Mouse (Mus musculus): ENCODE data around the gene Kif3b.

Gene Kif3b

GRCm38 (mm10) chr2:153297771-153298170, 6.6 kb downstream of the Kif3b start:
- DNase-seq (ENCODE audit: low spot score): no peak

- DNase-seq (ENCODE audit: low spot score): no peak
Observed at GRCm38 (mm10) chr2:153298460-153298859, 7.2 kb downstream of the Kif3b start.

DNA sequence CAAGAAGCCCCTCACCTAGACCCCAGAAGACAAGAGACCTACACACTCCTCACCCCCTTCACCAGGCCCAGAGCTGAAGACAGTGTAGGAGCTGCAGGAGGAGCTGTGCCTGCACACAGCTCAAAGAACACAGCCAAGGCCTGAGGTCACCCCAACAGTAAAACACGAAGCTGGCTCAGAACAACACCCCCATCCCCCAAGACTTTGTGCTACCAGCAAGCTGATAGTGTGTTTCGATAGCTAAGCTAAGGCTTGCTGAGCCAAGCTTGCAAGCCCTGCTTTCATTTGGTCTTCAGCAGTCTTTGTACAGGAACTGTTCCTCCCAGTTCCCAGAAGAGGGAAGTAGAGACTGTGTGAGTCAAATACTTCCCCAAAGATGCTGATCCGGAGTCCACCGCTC, 7.7 kb downstream of the Kif3b start:
- no peak for DNase-seq (ENCODE audit: low spot score)

DNA sequence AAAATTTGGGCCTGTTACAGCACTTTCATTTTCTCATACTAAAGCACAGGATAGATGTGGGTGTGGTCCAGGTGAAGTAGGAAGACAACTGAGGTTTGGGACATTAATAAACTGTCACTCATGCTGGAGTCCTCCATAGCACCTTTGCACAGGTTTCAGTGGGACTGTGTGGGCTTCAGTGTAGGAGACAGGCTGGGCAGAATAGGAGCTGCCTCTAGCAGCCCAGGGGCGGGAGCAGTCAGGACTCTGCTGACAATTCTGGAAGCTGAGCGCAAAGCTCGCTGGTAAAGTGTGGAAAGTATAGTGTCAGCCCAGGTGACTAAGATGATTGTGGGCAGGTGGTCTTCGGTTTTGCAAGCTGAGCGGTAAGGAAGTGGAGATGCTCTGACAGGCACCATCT, 9.9 kb downstream of the Kif3b start:
- no peak for DNase-seq (ENCODE audit: low spot score)

DNA sequence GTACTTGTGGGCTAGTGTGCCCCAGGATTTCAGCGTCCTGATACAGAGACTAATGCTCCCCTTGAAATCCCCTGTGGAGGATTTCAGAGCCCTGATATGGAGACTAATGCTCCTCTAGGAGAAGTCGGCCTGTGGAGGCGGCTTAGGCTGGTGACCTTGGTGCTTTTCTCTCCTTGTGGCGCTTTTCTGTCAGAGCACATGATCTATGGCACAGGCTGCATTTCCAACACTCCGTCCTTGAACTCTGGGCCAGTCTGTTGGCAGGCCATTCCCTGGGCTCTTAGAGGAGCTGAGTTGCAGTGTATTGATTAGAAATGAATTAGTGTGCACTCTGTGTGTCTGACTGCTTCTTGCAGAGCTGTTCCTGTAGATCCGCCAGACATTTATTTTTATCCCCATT, 14.0 kb downstream of the Kif3b start:
- no peak for DNase-seq (ENCODE audit: low spot score)

DNA sequence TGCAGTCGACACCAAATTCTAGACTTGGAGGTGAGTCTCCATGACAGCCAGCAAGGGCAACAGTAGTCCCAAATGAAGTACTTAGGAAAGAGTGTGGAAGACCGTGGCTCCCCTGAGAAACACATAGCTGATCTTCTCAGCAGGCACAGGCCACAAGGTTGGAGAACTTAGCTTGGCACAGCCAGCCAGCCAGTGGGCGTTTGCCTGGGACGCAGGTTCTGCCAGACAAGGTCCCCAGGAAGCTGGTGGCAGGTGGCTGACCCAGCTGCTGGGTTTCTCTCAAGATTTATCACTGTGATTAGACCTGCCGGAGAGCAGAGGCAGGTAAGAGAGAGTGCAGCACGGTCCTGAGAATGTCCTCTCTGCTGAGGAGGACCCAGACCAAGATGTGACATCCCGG, 17.4 kb downstream of the Kif3b start:
- DNase-seq (ENCODE audit: low spot score): no peak

- DNase-seq (ENCODE audit: low spot score): no peak
Observed at GRCm38 (mm10) chr2:153309106-153309505, 17.9 kb downstream of the Kif3b start.

DNA sequence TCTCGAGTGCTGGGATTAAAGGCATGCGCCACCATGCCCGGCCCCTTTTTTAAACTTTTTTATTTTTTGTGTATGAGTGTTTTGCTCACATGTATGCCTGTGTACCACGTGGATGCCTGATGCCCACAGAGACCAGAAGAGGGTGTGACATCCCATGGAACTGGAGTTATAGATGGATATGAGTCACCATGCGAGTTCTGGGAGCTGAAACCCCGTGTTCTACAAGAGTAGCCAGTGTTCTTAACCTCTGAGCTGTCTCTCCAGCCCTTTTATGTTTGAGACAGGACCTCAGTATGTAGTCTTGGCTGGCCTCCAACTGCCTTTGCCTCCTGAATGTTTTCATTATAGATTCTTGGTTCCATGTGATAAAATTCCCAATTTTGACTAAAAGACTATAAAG, 19.0 kb downstream of the Kif3b start:
- DNase-seq (ENCODE audit: low spot score): no peak

GRCm38 (mm10) chr2:153312884-153313283, 21.7 kb downstream of the Kif3b start:
- DNase-seq (ENCODE audit: low spot score): no peak

- DNase-seq (ENCODE audit: low spot score): no peak
Observed at GRCm38 (mm10) chr2:153318408-153318807, 27.2 kb downstream of the Kif3b start.

DNA sequence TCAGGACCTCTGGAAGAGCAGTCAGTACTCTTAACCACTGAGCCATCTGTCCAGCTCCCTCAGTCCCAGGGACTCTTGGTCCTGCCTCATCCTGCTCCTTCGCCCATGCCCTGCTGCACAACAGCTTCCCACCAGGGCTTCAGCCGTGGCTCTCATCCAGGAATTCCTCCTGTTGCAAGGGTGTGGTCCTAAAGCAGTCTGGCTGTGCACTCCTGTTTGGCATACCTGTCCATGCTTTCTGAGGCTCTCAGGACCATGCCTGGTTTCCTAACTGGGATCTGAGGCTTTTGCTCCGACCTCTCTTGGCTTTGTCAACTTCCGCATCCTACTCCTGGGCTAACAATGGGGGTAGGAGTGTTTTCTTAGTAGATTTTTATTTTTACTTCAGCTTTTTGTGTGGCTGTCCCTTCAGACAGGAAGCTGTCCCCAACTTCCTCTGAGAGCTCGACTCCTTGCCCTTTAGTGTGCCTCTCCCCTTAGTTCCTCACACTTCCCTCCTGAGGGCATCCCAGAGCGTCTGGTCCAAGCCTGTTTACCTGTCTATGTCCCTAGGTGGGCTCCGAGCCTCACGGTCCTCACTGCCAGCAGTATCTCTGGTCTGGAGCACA, 27.9 kb downstream of the Kif3b start:
- DNase-seq (ENCODE audit: low spot score): no peak

DNA sequence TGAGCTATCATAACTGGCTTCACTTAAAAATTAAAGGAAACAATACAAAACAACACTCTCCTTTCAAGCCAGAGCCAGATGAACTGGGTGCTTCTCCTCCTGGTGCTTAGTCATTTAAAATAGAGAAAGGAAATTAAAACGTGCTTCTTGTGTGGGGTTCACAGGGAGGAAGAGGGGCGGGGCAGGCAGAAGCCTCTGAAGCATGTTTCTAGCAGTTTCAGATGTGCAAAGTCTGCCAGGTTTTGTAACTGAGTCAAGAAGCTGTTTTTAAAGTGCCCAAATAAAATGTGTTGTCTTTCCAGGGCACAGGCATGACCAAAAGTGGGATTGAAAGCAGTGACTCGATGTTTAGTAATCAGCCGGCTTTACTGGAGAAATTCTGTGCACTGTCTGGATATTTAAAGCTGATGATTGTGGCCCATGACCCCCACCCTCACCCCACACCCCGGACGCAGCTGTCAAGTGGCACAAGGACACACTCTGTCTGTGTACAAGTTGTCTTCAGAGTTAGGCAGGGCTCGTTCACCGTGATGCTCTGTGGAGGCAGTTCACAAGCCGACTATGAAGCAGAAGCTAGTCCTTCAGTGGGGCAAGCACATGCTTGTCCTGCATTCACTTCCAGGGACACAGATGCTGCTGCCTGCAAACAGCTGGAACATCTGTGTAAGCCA, 34.6 kb downstream of the Kif3b start:
- DNase-seq (ENCODE audit: low spot score): no peak

DNA sequence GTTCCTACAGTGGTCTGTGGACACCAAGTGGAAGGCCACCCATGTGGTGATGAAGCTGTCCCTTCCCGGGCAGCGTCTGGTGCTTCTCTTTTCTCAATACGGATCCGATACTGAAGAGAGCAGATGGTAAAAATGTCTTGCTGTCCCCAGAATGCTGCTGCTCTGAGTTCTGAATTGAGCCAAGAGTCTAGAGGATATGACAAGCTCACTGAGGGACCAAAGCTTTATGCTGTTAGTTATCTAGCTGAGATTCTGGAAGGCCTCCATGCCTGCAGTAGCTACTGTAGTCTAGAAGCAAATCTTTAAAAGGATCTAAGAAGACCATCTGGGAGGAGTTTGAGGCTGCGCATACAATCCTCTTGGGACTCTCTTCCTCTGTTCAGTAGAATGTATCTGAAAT, 41.1 kb downstream of the Kif3b start:
- DNase-seq (ENCODE audit: low spot score): no peak

GRCm38 (mm10) chr2:153332981-153333380, 41.8 kb downstream of the Kif3b start:
- no peak for DNase-seq (ENCODE audit: low spot score)

DNA sequence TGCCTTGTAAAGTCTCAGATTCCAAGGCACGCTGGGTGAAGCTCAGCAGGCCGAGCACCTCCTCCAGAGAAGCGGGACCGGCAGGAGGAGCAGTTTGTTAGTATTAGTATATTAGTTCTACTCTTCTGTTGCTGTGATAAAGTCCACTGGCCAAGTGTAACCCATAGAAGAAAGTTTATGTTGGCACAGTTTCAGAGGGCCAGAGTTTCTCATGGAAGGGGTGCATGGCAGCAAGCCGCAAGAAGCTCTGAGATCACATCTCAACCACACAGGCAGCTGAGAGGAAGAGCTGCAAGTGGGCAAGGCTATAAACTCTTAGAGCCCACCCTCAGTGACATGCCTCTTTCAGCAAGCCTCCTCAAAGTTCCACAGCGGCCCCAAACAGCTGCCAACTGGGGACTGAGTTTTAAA, 42.6 kb downstream of the Kif3b start:
- no peak for DNase-seq (ENCODE audit: low spot score)

- DNase-seq (ENCODE audit: low spot score): no peak
Observed at GRCm38 (mm10) chr2:153334281-153334680, 43.1 kb downstream of the Kif3b start.

DNA sequence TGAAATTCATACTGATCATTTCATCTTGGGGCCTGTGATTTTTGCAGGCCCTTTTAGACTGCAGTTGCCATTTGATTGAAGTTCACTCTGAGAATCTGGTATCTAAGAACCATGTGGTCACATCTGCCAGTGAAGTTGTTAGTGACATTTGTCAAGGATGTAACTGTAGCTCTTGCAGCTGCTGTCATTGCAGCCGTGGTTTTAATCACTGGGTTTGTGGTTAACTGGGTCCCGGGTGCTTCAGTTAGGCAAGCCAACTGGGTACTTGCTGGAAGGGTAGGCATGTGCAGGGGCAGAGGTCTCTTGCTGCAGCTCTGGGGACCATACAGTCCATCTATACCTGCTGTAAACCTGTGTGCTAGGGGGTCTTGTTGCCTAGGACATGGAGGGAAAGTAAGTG, 44.9 kb downstream of the Kif3b start:
- no peak for DNase-seq (ENCODE audit: low spot score)

GRCm38 (mm10) chr2:153338361-153339350, 47.4 kb downstream of the Kif3b start:
- DNase-seq (ENCODE audit: low spot score): no peak

GRCm38 (mm10) chr2:153342166-153342565, 51.0 kb downstream of the Kif3b start:
- DNase-seq (ENCODE audit: low spot score): no peak

- no peak for DNase-seq (ENCODE audit: low spot score)
Observed at GRCm38 (mm10) chr2:153342602-153343001, 51.4 kb downstream of the Kif3b start.

GRCm38 (mm10) chr2:153343191-153343590, 52.0 kb downstream of the Kif3b start:
- DNase-seq (ENCODE audit: low spot score): no peak

DNA sequence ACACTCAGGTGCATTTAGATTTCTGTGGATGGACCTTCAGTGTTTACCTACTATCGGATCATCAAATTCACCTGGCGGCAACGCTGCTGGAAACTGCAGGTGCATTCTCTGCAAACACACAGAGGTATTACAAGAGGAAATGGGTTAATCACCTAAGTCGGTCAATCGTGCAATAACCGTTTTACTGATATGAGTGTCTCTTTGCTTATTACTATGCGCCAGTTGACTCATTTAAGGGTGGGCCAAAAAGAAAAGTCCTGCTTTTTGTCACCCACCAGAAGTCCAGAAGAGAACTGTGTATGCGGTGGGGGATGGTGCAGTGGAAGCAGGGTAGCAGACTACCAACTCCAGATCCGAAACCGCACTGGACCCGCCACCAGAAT, 53.8 kb downstream of the Kif3b start:
- no peak for DNase-seq (ENCODE audit: low spot score)
